Mouse (Mus musculus) forebrain, embryonic 14.5 days (tissue): ENCODE results near the gene Maco1. TPM values are rescaled to one million over a fixed set of nuclear protein-coding genes. Genes with fewer than 3 reads are reported as not detected.

ENCODE experiments used
- ATAC-seq: fragments of 200-750 bp; cut with Nextera tagmentation; 2 replicates; pipeline ENCODE4 v1.8.0; 2017; ENCODE audit warnings: mild to moderate bottlenecking, moderate library complexity
- DNase-seq: peaks from one replicate; pipeline ENCODE4 v3.0.0-alpha.2; 2015; ENCODE audit warnings: low spot score
- H3K27ac ChIP-seq: fragments of 300-500 bp; sonication (generic); 2 replicates; pipeline ENCODE4 v1.5.1; 2014; ENCODE audit warnings: low read depth, mild to moderate bottlenecking, control low read depth, low read length, moderate library complexity
- H3K27me3 ChIP-seq: fragments of 300-500 bp; sonication (generic); replicated peaks from 2 replicates; pipeline ENCODE4 v1.6.1; 2014; ENCODE audit warnings: low read length, control low read depth, mixed read lengths; ENCODE audit not compliant: control insufficient read depth, insufficient read depth
- H3K36me3 ChIP-seq: fragments of 300-500 bp; sonication (generic); 2 replicates; pipeline ENCODE4 v1.6.1; 2014; ENCODE audit warnings: low read length, control low read depth; ENCODE audit not compliant: control insufficient read depth, insufficient read depth
- H3K4me1 ChIP-seq: fragments of 300-500 bp; sonication (generic); 2 replicates; pipeline ENCODE4 v1.6.1; 2014; ENCODE audit warnings: antibody characterized with exemption, low read length, control low read depth; ENCODE audit not compliant: control insufficient read depth, insufficient read depth
- H3K4me2 ChIP-seq: fragments of 300-500 bp; sonication (generic); 2 replicates; pipeline ENCODE4 v1.6.1; 2014; ENCODE audit warnings: mild to moderate bottlenecking, control low read depth, low read length
- H3K4me3 ChIP-seq: fragments of 300-500 bp; sonication (generic); 2 replicates; pipeline ENCODE4 v1.5.1; 2014; ENCODE audit warnings: low read depth, low read length, control low read depth
- H3K9ac ChIP-seq: fragments of 300-500 bp; sonication (generic); 2 replicates; pipeline ENCODE4 v1.6.1; 2014; ENCODE audit warnings: mild to moderate bottlenecking, low read length, control low read depth, moderate library complexity
- H3K9me3 ChIP-seq: fragments of 300-500 bp; sonication (generic); replicated peaks from 2 replicates; pipeline ENCODE4 v1.6.1; 2016; ENCODE audit warnings: low read length, control low read depth, mixed read lengths; ENCODE audit not compliant: control insufficient read depth
- WGBS: fragments of 180-500 bp; shearing (Covaris S2); extraction: QIAGEN DNeasy Blood & Tissue Kit; methylation state at CpG from one replicate; pipeline ENCODE4 v1.1.7; 2014; 5-methylcytosine and 5-hydroxymethylcytosine counted together
- polyA plus RNA-seq: library from polyadenylated mRNA; unstranded; fragments of >200 nt; fragmentation: Nextera tagmentation; extraction: Ambion mirVana; gene quantifications from 2 replicates; pipeline ENCODE4 v1.2.1, GENCODE M21; 2014

The Maco1 gene
- polyA plus RNA-seq, 1 experiment from 2014 or later = 81.9 TPM

- H3K9ac ChIP-seq = peak within 1 kb of the TSS; percentile 58
- H3K9me3 ChIP-seq = no peaks in the 10 kb centered on the region
- H3K27me3 ChIP-seq = peaks cover 5% of the 10 kb centered on the region; the same call in 1 of the 2 replicates
- H3K4me3 ChIP-seq = peak within 1 kb of the TSS; percentile 46
- DNase-seq = peak; percentile 69
- peak within 1 kb of the TSS; percentile 95 for H3K4me2 ChIP-seq
- peak; percentile 82 for ATAC-seq
- under 1% methylated on average over 80 of the region's 80 CpGs for WGBS
- no peaks in the 10 kb centered on the region for H3K36me3 ChIP-seq
- peaks cover 9% of the 10 kb centered on the region for H3K4me1 ChIP-seq
- no peak within 1 kb of the TSS for H3K27ac ChIP-seq
Measured at GRCm38 (mm10) chr4:134767426-134768225, 85.5 kb downstream of the Maco1 start, which contains the start of gene Ldlrap1. Ldlrap1 (minus strand) TSS chr4:134768024.

DNA sequence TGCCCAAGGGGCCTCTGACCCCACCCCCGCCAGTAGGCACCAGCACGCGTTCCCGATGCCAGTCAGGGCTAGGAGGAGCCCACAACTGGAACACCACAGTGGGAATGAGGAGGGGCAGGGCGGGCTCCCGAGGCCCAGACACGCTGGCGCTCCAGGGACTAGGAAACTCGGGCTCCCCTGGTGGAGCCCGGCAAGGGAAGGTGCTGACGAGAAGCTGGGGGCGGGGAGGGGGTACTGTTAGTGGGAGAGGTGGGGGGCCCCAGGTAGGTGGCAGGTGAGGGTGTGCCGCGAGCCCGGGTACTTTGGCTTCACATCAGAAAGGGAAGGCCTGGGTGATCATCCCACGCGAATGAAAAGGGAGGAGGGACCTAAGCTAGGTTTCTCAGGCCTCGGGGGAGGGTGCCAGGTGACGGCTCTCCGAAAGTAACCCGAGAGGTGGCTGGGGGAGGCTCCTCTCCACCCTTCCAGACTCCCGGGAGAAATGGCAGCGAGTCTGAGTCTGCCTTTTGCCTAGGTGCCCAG, 86.2 kb downstream of the Maco1 start:
- H3K9ac ChIP-seq = peak overlapping the region; percentile 58
- no peak for ATAC-seq
- peak overlapping the region; percentile 46 for H3K4me3 ChIP-seq
- peaks cover 9% of the 10 kb centered on the region for H3K4me1 ChIP-seq
- peak overlapping the region; percentile 95 for H3K4me2 ChIP-seq
- H3K9me3 ChIP-seq = no peaks in the 10 kb centered on the region
- no peak for DNase-seq
- H3K27me3 ChIP-seq = peaks cover 5% of the 10 kb centered on the region; the same call in 1 of the 2 replicates
- 2% methylated on average over 23 of the region's 23 CpGs for WGBS
- no peak overlapping the region for H3K27ac ChIP-seq
- no peaks in the 10 kb centered on the region for H3K36me3 ChIP-seq

- H3K27ac ChIP-seq = no peak overlapping the region
- no peak overlapping the region for H3K4me3 ChIP-seq
- peaks cover 9% of the 10 kb centered on the region for H3K4me1 ChIP-seq
- no peak overlapping the region for H3K9ac ChIP-seq
- ATAC-seq (no peak), DNase-seq (no peak)
- H3K36me3 ChIP-seq = no peaks in the 10 kb centered on the region
- no peaks in the 10 kb centered on the region for H3K9me3 ChIP-seq
- H3K4me2 ChIP-seq = no peak overlapping the region
- 73% methylated on average over 6 of the region's 6 CpGs for WGBS
- H3K27me3 ChIP-seq = peaks cover 5% of the 10 kb centered on the region; the same call in 1 of the 2 replicates
Measured at GRCm38 (mm10) chr4:134766277-134766676, 86.9 kb downstream of the Maco1 start.

GRCm38 (mm10) chr4:134764333-134764732, 88.8 kb downstream of the Maco1 start:
- Histone ChIP-seq H3K9ac (no peak overlapping the region), H3K9me3 (no peaks in the 10 kb centered on the region), H3K27me3 (peaks cover 4% of the 10 kb centered on the region; the same call in 1 of the 2 replicates), H3K27ac (no peak overlapping the region), H3K4me2 (no peak overlapping the region), H3K4me3 (no peak overlapping the region), H3K36me3 (no peaks in the 10 kb centered on the region), H3K4me1 (peaks cover 9% of the 10 kb centered on the region)
- WGBS = 77% methylated on average over 3 of the region's 3 CpGs
- ATAC-seq (no peak), DNase-seq (no peak)

DNA sequence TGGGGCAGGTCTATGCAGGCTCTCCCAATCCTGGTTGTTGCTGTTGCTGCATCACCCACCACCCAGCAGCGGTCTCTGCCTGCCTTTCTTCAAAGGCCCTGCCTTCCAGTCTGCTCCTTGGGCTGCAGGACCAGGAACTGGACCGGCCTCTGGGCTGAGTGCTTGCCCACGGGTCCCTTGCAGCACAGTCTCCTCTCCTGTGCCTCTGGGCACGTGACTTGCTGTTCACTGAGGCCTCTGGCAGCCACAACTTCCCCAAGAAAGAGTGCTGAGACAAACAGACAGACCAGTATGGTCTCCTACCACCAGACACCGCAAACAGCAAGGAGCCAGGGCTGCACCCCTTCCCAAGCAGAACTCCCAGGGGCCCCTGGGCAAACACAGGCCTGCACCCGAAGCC, 90.8 kb downstream of the Maco1 start:
- no peaks in the 10 kb centered on the region for H3K36me3 ChIP-seq
- no peak overlapping the region for H3K4me2 ChIP-seq
- H3K4me3 ChIP-seq = no peak overlapping the region
- no peak for DNase-seq
- H3K27ac ChIP-seq = no peak overlapping the region
- no peaks in the 10 kb centered on the region for H3K27me3 ChIP-seq
- no peak overlapping the region for H3K9ac ChIP-seq
- 87% methylated on average over 6 of the region's 6 CpGs for WGBS
- H3K9me3 ChIP-seq = no peaks in the 10 kb centered on the region
- H3K4me1 ChIP-seq = peaks cover 6% of the 10 kb centered on the region
- ATAC-seq = no peak

DNA sequence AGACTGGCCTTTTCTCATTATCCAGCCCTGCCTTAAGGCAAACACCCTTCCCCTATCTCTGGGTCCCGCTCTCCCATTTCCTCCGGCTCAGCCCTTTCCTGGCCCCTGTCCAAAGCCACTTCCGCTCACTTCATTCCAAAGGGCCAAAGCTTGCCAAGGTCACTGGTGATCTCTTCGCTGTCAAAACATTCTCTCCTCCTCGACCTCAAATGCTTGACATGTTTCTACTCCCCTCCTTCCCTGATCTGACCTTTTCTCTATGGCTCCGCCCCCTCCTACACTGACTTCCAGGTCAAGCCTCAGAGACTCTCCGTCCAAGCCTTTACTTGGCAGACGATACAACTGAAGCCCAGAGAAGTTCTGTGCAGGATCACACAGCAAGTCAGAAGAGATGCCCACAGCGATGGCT, 92.3 kb downstream of the Maco1 start:
- H3K4me3 ChIP-seq = no peak overlapping the region
- H3K27me3 ChIP-seq = no peaks in the 10 kb centered on the region
- H3K9me3 ChIP-seq = no peaks in the 10 kb centered on the region
- no peak overlapping the region for H3K9ac ChIP-seq
- 56% methylated on average over 9 of the region's 9 CpGs for WGBS
- DNase-seq (no peak), ATAC-seq (no peak)
- no peak overlapping the region for H3K4me2 ChIP-seq
- no peaks in the 10 kb centered on the region for H3K4me1 ChIP-seq
- H3K36me3 ChIP-seq = no peaks in the 10 kb centered on the region
- H3K27ac ChIP-seq = no peak overlapping the region

DNA sequence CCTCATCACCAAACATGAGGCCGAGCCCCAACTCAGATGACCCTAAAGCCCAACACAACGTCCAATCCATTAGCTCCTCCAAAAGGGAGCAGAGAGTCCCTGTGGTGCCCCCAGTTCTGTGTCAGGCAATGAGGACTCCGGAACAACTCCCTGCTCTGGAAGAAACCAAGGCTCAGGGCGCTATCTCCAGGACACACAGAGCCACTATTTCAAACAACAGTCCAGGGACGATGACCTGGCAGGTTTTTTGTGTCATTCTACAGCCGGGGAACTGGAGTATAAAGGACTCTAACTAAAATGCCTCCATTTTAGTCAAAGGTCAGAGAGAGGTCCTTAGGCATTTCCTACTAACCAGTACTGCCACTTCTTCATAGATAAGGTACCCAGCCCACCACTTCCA, 92.9 kb downstream of the Maco1 start:
- Histone ChIP-seq H3K27me3 (no peaks in the 10 kb centered on the region), H3K4me3 (no peak overlapping the region), H3K9ac (no peak overlapping the region), H3K36me3 (no peaks in the 10 kb centered on the region), H3K4me2 (no peak overlapping the region), H3K4me1 (no peaks in the 10 kb centered on the region), H3K27ac (no peak overlapping the region), H3K9me3 (no peaks in the 10 kb centered on the region)
- ATAC-seq (no peak), DNase-seq (no peak)
- 89% methylated on average over 6 of the region's 6 CpGs for WGBS

- Histone ChIP-seq H3K27ac (no peak overlapping the region), H3K4me3 (no peak overlapping the region), H3K4me2 (no peak overlapping the region), H3K9me3 (no peaks in the 10 kb centered on the region), H3K4me1 (no peaks in the 10 kb centered on the region), H3K36me3 (no peaks in the 10 kb centered on the region), H3K9ac (no peak overlapping the region), H3K27me3 (no peaks in the 10 kb centered on the region)
- WGBS = 94% methylated on average over 7 of the region's 7 CpGs
- DNase-seq (no peak), ATAC-seq (no peak)
Measured at GRCm38 (mm10) chr4:134759564-134759963, 93.6 kb downstream of the Maco1 start.

- H3K4me2 ChIP-seq = no peak overlapping the region
- H3K9ac ChIP-seq = no peak overlapping the region
- H3K27me3 ChIP-seq = no peaks in the 10 kb centered on the region
- H3K27ac ChIP-seq = no peak overlapping the region
- H3K9me3 ChIP-seq = no peaks in the 10 kb centered on the region
- H3K4me1 ChIP-seq = no peaks in the 10 kb centered on the region
- H3K36me3 ChIP-seq = no peaks in the 10 kb centered on the region
- H3K4me3 ChIP-seq = no peak overlapping the region
- ATAC-seq (no peak), DNase-seq (no peak)
- 95% methylated on average over 14 of the region's 14 CpGs for WGBS
Measured at GRCm38 (mm10) chr4:134758922-134759321, 94.2 kb downstream of the Maco1 start.
